Mouse (Mus musculus): Measurements from ENCODE around the gene Olfr145. TPM values are rescaled to one million over a fixed set of nuclear protein-coding genes. Genes with fewer than 3 reads are reported as not detected.

Gene Olfr145
- not detected in 2 replicates for polyA plus RNA-seq (2015; fragmentation: Nextera tagmentation; extraction: Ambion mirVana)

DNA sequence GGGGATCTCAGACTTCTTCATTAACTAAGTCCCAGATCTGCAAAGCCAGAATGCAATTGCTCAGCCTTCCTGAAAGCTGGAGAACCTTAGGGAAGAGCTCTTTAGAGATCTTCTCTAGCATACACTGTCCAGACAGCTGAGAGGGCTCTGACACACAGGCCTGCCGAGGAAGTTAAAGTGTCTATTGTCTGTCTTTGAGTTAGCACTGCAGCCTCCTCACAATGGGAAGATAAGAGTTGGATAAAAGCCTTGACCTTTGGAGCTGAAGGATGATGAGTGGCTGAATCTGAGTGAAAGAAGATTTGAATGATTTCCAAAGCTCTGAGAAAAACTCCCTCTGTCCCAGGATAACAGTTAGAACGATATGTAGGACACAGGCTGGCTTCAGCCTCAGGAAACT is at the start of gene Olfr145:
Gene Olfr145 (plus strand): TSS at position 64 of the 400 bp plus-strand sequence.
- H3K9ac ChIP-seq (replicated peaks) = no peak within 1 kb of the TSS
- no peaks in the 10 kb centered on the region for H3K27me3 ChIP-seq
- no peaks in the 10 kb centered on the region for H3K36me3 ChIP-seq
- WGBS = 17% methylated on average over 2 of the region's 2 CpGs
- no peak within 1 kb of the TSS for H3K27ac ChIP-seq
- no peaks in the 10 kb centered on the region for H3K9me3 ChIP-seq
- H3K4me1 ChIP-seq (replicated peaks) = no peaks in the 10 kb centered on the region
- H3K4me3 ChIP-seq (replicated peaks) = no peak within 1 kb of the TSS
- no peak within 1 kb of the TSS for H3K4me2 ChIP-seq (replicated peaks)
- no peak for ATAC-seq

DNA sequence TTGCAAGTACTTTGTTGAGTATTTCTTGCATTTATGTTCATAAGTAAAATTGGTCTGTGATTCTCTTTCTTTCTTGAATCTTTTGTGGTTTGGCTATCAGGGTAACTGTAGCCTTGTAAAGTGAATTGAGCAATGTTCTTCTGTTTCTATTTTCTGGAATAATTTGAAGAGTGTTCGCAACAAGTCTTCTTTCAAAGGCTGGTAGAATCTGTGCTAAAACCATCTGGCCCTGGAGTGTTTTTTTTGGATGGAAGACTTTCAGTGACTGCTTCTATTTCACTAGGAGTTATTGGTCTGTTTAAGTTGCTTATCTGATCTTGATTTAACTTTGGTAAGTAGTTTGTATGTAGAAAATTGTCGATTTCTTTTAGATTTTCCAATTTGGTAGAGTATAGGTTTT is 47.3 kb upstream of the Olfr145 start:
- WGBS = 93% methylated on average over 2 of the region's 2 CpGs
- no peaks in the 10 kb centered on the region for H3K36me3 ChIP-seq
- no peak overlapping the region for H3K4me3 ChIP-seq (replicated peaks)
- H3K9me3 ChIP-seq = no peaks in the 10 kb centered on the region
- H3K27ac ChIP-seq = no peak overlapping the region
- no peak for ATAC-seq
- H3K9ac ChIP-seq (replicated peaks) = no peak overlapping the region
- H3K27me3 ChIP-seq = no peaks in the 10 kb centered on the region
- H3K4me2 ChIP-seq (replicated peaks) = no peak overlapping the region
- no peaks in the 10 kb centered on the region for H3K4me1 ChIP-seq (replicated peaks)

DNA sequence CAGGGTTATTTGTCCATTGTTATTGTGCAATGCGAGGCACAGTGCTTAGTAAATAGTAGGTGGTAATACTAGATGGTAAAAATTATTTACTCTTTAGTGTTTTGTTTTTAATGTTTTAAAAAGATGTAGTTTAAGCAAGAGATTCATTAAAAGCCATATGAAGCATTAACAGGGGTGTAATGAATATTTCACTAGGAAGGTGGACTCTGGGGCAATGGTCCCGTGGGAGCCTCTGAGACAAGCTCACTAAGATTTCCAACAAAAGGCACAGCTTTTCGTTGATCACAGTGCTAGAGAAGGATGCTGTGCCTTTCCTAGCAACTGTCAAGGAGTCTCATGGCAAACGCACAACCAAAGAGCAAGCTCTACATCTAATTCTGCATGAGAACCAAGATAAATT is 42.6 kb upstream of the Olfr145 start, which contains the start of gene Olfr877:
Gene Olfr877 (plus strand): TSS at position 301 of the 400 bp plus-strand sequence.
- whole genome bisulfite sequencing = 79% methylated on average over 4 of the region's 4 CpGs
- Histone ChIP-seq H3K4me2 (replicated peaks) (no peak within 1 kb of the TSS), H3K27ac (no peak within 1 kb of the TSS)

DNA sequence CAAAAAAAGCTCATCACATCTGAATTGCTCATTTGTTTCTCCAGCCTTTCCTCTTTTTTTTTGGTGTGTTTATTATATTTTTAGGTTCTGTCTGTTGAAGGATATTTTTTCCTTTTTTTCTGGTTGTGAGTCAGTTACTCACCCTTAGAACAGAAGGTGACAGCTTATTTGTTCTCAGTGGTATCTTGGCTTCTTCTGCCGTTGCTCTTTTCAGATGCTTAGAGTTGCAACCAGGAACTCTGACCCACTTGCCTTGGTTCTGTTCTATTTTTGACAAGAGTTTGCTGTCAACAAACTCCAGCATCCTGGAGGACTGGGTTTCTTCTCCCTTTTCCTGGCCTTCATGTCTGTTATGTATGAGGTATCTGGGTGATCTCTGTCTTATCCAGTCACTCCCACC is 33.2 kb upstream of the Olfr145 start:
- no peaks in the 10 kb centered on the region for H3K27me3 ChIP-seq
- 79% methylated on average over 1 of the region's 1 CpGs for WGBS
- H3K4me2 ChIP-seq (replicated peaks) = no peak overlapping the region
- no peak overlapping the region for H3K9ac ChIP-seq (replicated peaks)
- no peaks in the 10 kb centered on the region for H3K9me3 ChIP-seq
- no peaks in the 10 kb centered on the region for H3K4me1 ChIP-seq (replicated peaks)
- no peaks in the 10 kb centered on the region for H3K36me3 ChIP-seq
- H3K4me3 ChIP-seq (replicated peaks) = no peak overlapping the region
- no peak for ATAC-seq
- no peak overlapping the region for H3K27ac ChIP-seq

More for the DNA sequence above, 42.6 kb upstream of the Olfr145 start, which contains the start of gene Olfr877:
- no peak within 1 kb of the TSS for H3K9ac ChIP-seq (replicated peaks)
- H3K9me3 ChIP-seq = no peaks in the 10 kb centered on the region
- no peaks in the 10 kb centered on the region for H3K4me1 ChIP-seq (replicated peaks)
- H3K27me3 ChIP-seq = no peaks in the 10 kb centered on the region
- ATAC-seq = no peak
- H3K4me3 ChIP-seq (replicated peaks) = no peak within 1 kb of the TSS
- H3K36me3 ChIP-seq = no peaks in the 10 kb centered on the region

DNA sequence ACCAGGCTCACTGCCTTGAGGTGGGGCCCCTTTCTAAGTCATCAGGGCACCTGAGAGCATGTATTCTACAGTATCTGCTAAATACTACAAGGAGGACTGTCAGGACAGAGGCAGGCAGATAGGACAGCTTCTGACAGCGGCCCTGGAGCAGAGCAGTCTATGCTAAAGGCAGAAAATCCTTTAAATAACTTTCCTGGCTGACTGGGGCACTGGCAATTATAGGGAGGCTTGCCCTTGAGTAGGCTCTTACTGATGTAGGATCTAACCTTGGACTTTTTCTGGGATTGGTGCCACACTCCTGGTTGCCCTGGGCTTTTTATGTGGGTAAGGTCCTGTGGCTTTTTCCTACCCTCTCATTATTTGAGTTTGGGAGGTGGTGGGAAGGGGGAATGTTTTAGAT is 26.3 kb upstream of the Olfr145 start:
- Histone ChIP-seq H3K9ac (replicated peaks) (no peak overlapping the region), H3K27me3 (no peaks in the 10 kb centered on the region), H3K27ac (no peak overlapping the region), H3K4me3 (replicated peaks) (no peak overlapping the region), H3K4me2 (replicated peaks) (no peak overlapping the region), H3K4me1 (replicated peaks) (no peaks in the 10 kb centered on the region), H3K36me3 (no peaks in the 10 kb centered on the region), H3K9me3 (no peaks in the 10 kb centered on the region)
- WGBS = 69% methylated on average over 1 of the region's 1 CpGs
- ATAC-seq = no peak

DNA sequence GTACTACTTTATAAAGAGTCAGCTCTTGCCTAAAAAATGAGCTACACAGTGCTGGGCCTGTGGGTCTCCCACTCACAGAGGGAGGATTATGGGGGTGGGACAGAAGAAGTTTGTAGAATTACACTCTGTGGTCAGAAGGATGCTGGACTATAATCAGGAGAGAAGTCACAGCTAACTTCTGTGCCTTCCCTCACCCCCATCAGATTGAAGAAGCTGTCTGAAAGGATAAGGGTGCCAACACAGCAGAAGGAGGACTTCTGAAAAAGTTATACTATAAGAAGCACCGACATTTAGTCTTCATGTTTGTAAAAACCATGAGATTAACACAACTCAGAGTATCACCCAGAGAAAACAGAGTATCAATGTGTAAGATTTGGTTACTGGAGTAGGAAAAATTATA is 25.4 kb upstream of the Olfr145 start:
- Histone ChIP-seq H3K4me3 (replicated peaks) (no peak overlapping the region), H3K4me2 (replicated peaks) (no peak overlapping the region), H3K27me3 (no peaks in the 10 kb centered on the region), H3K9me3 (no peaks in the 10 kb centered on the region), H3K4me1 (replicated peaks) (no peaks in the 10 kb centered on the region), H3K9ac (replicated peaks) (no peak overlapping the region), H3K27ac (no peak overlapping the region), H3K36me3 (no peaks in the 10 kb centered on the region)
- no peak for ATAC-seq
- 88% methylated on average over 1 of the region's 1 CpGs for WGBS

DNA sequence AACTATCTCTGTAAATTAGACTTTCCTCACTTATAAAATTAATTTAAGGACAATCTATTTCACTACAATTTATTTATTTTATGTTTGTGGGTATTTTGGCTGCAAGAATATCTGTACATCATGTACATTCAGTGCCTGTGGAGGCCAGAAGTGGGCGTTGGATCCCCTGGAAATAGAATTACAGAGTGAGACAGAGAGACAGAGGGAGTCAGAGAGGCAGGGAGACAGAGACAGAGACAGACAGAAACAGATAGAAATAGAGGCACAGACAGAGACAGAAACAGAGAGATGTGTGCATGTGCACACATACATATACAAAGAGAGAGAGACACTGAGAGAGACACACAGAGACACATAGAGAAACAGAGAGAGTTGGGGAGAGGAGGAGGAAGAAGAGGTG is 25.0 kb upstream of the Olfr145 start:
- H3K27me3 ChIP-seq = no peaks in the 10 kb centered on the region
- H3K4me1 ChIP-seq (replicated peaks) = no peaks in the 10 kb centered on the region
- H3K36me3 ChIP-seq = no peaks in the 10 kb centered on the region
- no peak overlapping the region for H3K4me2 ChIP-seq (replicated peaks)
- no peak overlapping the region for H3K9ac ChIP-seq (replicated peaks)
- ATAC-seq = no peak
- no peaks in the 10 kb centered on the region for H3K9me3 ChIP-seq
- H3K4me3 ChIP-seq (replicated peaks) = no peak overlapping the region
- no peak overlapping the region for H3K27ac ChIP-seq
- 74% methylated on average over 1 of the region's 1 CpGs for WGBS

DNA sequence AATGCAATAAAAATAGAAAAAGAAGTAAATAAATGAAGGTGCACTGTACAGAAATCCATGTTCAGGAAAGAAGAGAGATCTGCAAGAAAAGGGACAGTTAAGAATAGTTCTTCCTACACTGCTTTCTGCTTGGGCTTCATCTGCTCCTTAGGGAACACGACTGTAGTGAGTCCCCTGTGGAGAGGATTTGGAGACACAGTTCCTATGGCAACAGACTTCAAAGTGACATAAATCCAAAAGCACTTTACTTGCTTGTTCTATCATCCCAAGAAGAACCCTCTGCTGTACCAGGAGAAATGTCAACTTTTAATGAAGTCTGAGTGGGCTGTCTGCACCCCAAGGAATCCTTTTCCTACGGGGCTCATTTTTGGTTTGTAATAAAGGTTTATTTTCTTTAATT is 5.6 kb upstream of the Olfr145 start:
- no peaks in the 10 kb centered on the region for H3K27me3 ChIP-seq
- no peak overlapping the region for H3K27ac ChIP-seq
- peak; percentile 66; the same call in 1 of the 2 replicates for ATAC-seq
- H3K9ac ChIP-seq (replicated peaks) = no peak overlapping the region
- H3K4me2 ChIP-seq (replicated peaks) = no peak overlapping the region
- 0 out of 2 replicates have a peak, but pooled peaks cover 6% of the 10 kb centered on the region for H3K4me1 ChIP-seq (replicated peaks)
- H3K4me3 ChIP-seq (replicated peaks) = no peak overlapping the region
- 13% methylated on average over 2 of the region's 2 CpGs for WGBS
- H3K36me3 ChIP-seq = no peaks in the 10 kb centered on the region
- no peaks in the 10 kb centered on the region for H3K9me3 ChIP-seq

DNA sequence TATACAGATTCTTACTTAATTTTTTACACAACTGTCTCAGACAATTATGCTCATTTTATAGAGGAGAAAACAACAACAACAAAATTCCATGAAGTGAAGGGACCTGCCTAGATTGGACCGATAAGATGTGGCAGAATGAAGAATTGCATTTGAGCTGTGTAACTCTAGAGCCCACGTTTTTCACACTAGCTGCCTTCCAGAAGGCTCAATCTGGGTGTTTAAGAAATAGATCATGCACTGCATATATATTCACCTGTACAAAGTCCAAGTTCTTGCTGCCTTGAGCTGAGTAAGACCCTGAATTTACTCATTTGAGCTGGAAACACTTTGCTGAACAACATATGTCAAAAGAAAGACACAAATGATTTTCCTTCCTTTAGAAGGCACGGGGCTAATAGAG is 9.0 kb downstream of the Olfr145 start:
- Histone ChIP-seq H3K4me2 (replicated peaks) (no peak overlapping the region), H3K27ac (no peak overlapping the region), H3K9ac (replicated peaks) (no peak overlapping the region), H3K4me3 (replicated peaks) (no peak overlapping the region), H3K9me3 (no peaks in the 10 kb centered on the region), H3K36me3 (no peaks in the 10 kb centered on the region), H3K4me1 (replicated peaks) (no peaks in the 10 kb centered on the region), H3K27me3 (no peaks in the 10 kb centered on the region)
- WGBS = 71% methylated on average over 3 of the region's 3 CpGs
- no peak for ATAC-seq

DNA sequence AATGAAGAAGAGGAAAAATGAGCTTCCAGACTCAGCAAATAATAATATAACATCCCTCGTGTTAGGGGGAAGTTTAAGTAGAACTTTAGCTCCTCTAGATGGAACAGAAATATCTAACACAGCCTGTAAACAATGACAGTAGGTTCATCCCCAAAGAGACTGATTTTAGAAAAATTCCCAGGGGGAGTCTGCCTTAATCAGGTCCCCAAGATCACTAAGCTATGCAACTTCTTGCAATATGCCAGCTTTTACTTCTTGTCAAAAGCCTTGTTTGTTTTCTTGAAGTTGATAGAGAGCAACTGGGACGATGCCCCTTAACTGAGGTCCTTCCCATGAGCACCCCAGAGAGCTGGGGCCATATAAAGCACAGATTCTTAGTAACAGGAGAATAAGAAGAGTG is 21.0 kb downstream of the Olfr145 start, which contains the start of gene Olfr878:
Gene Olfr878 (plus strand): TSS at position 301 of the 400 bp plus-strand sequence.
- no peak within 1 kb of the TSS for H3K9ac ChIP-seq (replicated peaks)
- no peak within 1 kb of the TSS for H3K4me3 ChIP-seq (replicated peaks)
- H3K27ac ChIP-seq = no peak within 1 kb of the TSS
- no peaks in the 10 kb centered on the region for H3K9me3 ChIP-seq
- H3K27me3 ChIP-seq = no peaks in the 10 kb centered on the region
- WGBS = 86% methylated on average over 2 of the region's 2 CpGs
- H3K4me1 ChIP-seq (replicated peaks) = no peaks in the 10 kb centered on the region
- H3K4me2 ChIP-seq (replicated peaks) = no peak within 1 kb of the TSS
- ATAC-seq = no peak
- no peaks in the 10 kb centered on the region for H3K36me3 ChIP-seq

DNA sequence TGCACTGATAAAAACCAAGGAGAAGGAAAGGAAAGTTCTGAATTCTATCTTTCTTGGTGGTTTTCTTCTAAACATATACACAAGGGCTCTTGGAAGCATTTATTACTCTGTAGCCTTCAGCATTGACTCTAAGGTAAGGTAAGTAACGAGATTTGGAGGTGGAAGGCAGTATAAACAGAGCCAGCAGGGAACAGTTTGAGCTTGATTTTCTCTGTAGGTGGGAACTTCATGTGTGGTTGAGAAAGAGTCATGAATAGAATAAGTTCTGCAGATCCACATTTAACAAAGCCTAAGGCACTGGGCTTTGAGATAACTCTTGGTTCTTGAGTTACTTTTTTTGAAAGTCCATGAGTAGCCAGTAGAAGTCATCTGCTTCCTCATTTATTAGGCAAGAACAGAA is 21.5 kb downstream of the Olfr145 start:
- Histone ChIP-seq H3K27ac (no peak overlapping the region), H3K4me3 (replicated peaks) (no peak overlapping the region), H3K9me3 (no peaks in the 10 kb centered on the region), H3K9ac (replicated peaks) (no peak overlapping the region), H3K27me3 (no peaks in the 10 kb centered on the region), H3K4me1 (replicated peaks) (no peaks in the 10 kb centered on the region), H3K36me3 (no peaks in the 10 kb centered on the region), H3K4me2 (replicated peaks) (no peak overlapping the region)
- no peak for ATAC-seq
- WGBS = 58% methylated on average over 1 of the region's 1 CpGs

DNA sequence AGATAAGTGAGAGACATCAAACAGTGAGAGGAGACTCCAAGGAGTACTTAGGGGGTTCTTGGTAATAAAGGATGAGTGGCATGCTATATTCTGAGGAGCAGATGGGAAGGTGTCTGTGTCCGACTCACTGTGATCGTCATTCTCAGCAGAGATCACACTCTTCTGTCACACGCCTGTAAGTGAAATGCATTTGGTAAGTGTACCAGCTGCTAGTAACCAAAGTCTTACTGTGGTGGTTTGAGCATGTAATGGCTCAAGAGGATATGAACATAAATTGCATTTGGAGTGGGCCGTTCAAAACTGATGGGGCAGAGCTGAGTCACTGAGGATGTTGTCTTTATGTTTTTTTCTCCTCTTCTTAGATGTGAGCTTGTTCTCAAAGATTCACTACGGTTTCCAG is 27.7 kb downstream of the Olfr145 start:
- ATAC-seq = no peak
- no peak overlapping the region for H3K4me3 ChIP-seq (replicated peaks)
- no peaks in the 10 kb centered on the region for H3K27me3 ChIP-seq
- 90% methylated on average over 5 of the region's 5 CpGs for WGBS
- H3K4me1 ChIP-seq (replicated peaks) = no peaks in the 10 kb centered on the region
- H3K27ac ChIP-seq = no peak overlapping the region
- H3K4me2 ChIP-seq (replicated peaks) = no peak overlapping the region
- no peak overlapping the region for H3K9ac ChIP-seq (replicated peaks)
- no peaks in the 10 kb centered on the region for H3K36me3 ChIP-seq
- no peaks in the 10 kb centered on the region for H3K9me3 ChIP-seq

DNA sequence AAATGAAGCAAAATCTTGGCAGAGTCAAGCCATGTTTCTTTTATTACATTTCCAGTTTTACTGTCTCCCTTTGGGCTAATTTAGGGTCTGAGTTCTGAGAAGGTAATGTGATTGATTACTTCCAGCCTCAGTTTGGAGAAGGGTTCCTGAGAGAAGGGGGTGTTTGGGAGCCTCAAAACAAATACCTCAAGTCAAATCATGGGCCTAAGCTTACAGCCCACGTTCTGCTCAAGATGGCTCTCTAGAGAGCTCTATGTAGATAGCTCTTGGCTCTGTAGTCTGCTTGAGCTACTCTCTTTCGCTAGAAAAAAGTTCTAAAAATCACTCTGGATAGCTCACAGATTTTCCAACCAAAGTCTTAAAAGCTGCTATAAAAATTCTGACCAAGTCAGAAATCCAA is 28.9 kb downstream of the Olfr145 start:
- H3K27me3 ChIP-seq = no peaks in the 10 kb centered on the region
- H3K9me3 ChIP-seq = no peaks in the 10 kb centered on the region
- 66% methylated on average over 2 of the region's 2 CpGs for WGBS
- no peak overlapping the region for H3K9ac ChIP-seq (replicated peaks)
- H3K36me3 ChIP-seq = no peaks in the 10 kb centered on the region
- H3K4me1 ChIP-seq (replicated peaks) = no peaks in the 10 kb centered on the region
- H3K4me3 ChIP-seq (replicated peaks) = no peak overlapping the region
- no peak overlapping the region for H3K4me2 ChIP-seq (replicated peaks)
- ATAC-seq = no peak
- no peak overlapping the region for H3K27ac ChIP-seq
